Comparison of ENCODE assay signal across 9 mouse cellular contexts in genomic region chr11:115257775-115258510, GRCm38 (mm10). TPM values are rescaled to one million over a fixed set of nuclear protein-coding genes. Genes with fewer than 3 reads are reported as not detected.
A peak's percentile ranks its signal among the peaks of the same experiment; 100 is the strongest.
DNase-seq lines count a peak whose midpoint lies in the region; ATAC-seq and TF ChIP-seq lines count a peak whose summit lies in the region.
"Had no signal": no experiment of that assay in that cellular context is flagged by ENCODE, and none has a peak within 500 bp of the region (broad histone marks: within the 10 kb centered on the region; RNA-seq: fewer than 3 reads in every experiment).

No protein-coding gene starts in this region.

- no peak for TF ChIP-seq POLR2A in MEL (IDR thresholded peaks at IDR 0.05; ENCODE audit: control insufficient read depth in 1 of 2, insufficient read depth in 1 of 2, low read depth in 1 of 2, low read length in 2 of 2, poor library complexity in 1 of 2)

- TF ChIP-seq EP300 in MEL (IDR thresholded peaks at IDR 0.05; ENCODE audit: low read depth in 1 of 2, low read length in 2 of 2) = no peak

- H3K9me3 ChIP-seq in MEL (replicated peaks; ENCODE audit: insufficient read depth, low read length) = no peaks in the 10 kb centered on the region
- no peaks in the 10 kb centered on the region for H3K9me3 ChIP-seq in hindbrain, embryonic 14.5 days (ENCODE audit: control insufficient read depth, low read length)
- no peaks in the 10 kb centered on the region for H3K9me3 ChIP-seq in liver, embryonic 13.5 days (replicated peaks)
- H3K9me3 ChIP-seq: liver, embryonic 15.5 days had no signal

- intact Hi-C loops in left cerebral cortex, adult 2 months (cut with DNase I) = no loop called here
- intact Hi-C loops in left cerebral cortex, postnatal 4 days (cut with DNase I) = no loop called here

- TF ChIP-seq RAD21 in MEL (IDR thresholded peaks at IDR 0.05; ENCODE audit: low read depth, low read length) = no peak

- H3K4me2 ChIP-seq in hindbrain, embryonic 14.5 days (replicated peaks) = peak overlapping the region; percentile 33
- peak overlapping the region; percentile 30; the same call in 1 of the 2 replicates for H3K4me2 ChIP-seq in liver, embryonic 13.5 days
- H3K4me2 ChIP-seq: liver, embryonic 15.5 days had no signal

- peaks cover 0 to 9% of the 10 kb centered on the region in 2 experiments for H3K27me3 ChIP-seq in MEL (ENCODE audit: control insufficient read depth in 1 of 2, insufficient read depth in 2 of 2, low read length in 2 of 2)
- peaks cover 75% of the 10 kb centered on the region for H3K27me3 ChIP-seq in hindbrain, embryonic 14.5 days (ENCODE audit: control insufficient read depth, insufficient read depth, low read length)
- H3K27me3 ChIP-seq in liver, embryonic 13.5 days = peaks cover 96% of the 10 kb centered on the region

- no peaks in the 10 kb centered on the region for H3K4me1 ChIP-seq in MEL (ENCODE audit: control insufficient read depth in 1 of 2, insufficient read depth in 2 of 2, low read length in 2 of 2)
- peaks cover 4% of the 10 kb centered on the region; the same call in 1 of the 2 replicates for H3K4me1 ChIP-seq in hindbrain, embryonic 14.5 days (replicated peaks; ENCODE audit: control insufficient read depth, insufficient read depth, low read length)
- peaks cover 6% of the 10 kb centered on the region for H3K4me1 ChIP-seq in liver, embryonic 13.5 days (replicated peaks)

- DNase-seq in CD4-positive helper T cell, adult 2 months (ENCODE audit: low read depth, low spot score) = peak; percentile 53
- DNase-seq in MEL (ENCODE audit: low read depth, low spot score) = no peak
- DNase-seq in hindbrain, embryonic 14.5 days (ENCODE audit: low spot score) = no peak
- DNase-seq in liver, embryonic 13.5 days = no peak
- no peak for DNase-seq in ovary, postnatal 10 days (ENCODE audit: low spot score)
- no peak for DNase-seq in lung, postnatal 4 days
- no peak for DNase-seq in left cerebral cortex, adult 2 months (ENCODE audit: extremely low spot score in 1 of 2, low spot score in 2 of 2)
- no peak for DNase-seq in left cerebral cortex, postnatal 4 days

- H3K9ac ChIP-seq in MEL (ENCODE audit: control insufficient read depth, low read depth, low read length, poor library complexity, severe bottlenecking) = no peak overlapping the region
- no peak overlapping the region for H3K9ac ChIP-seq in hindbrain, embryonic 14.5 days
- H3K9ac ChIP-seq in liver, embryonic 13.5 days = no peak overlapping the region
- H3K9ac ChIP-seq: liver, embryonic 15.5 days had no signal

- no peak overlapping the region for H3K27ac ChIP-seq in MEL (ENCODE audit: control insufficient read depth, low read depth, low read length)
- H3K27ac ChIP-seq in hindbrain, embryonic 14.5 days = no peak overlapping the region
- no peak overlapping the region for H3K27ac ChIP-seq in liver, embryonic 13.5 days
- H3K27ac ChIP-seq in left cerebral cortex, adult 2 months = no peak overlapping the region
- H3K27ac ChIP-seq: liver, embryonic 15.5 days had no signal

- no peak for TF ChIP-seq CTCF in MEL (IDR thresholded peaks at IDR 0.05 in 2 of 3, conservative IDR thresholded peaks at IDR 0.05 in 1 of 3; ENCODE audit: control insufficient read depth in 1 of 3, insufficient read depth in 1 of 3, low read depth in 2 of 3, low read length in 3 of 3, poor library complexity in 1 of 3, severe bottlenecking in 1 of 3)
- no peak for TF ChIP-seq CTCF in left cerebral cortex, adult 2 months (IDR thresholded peaks at IDR 0.05)

- no peak for ATAC-seq in hindbrain, embryonic 14.5 days (ENCODE audit: low FRiP score)
- peak; percentile 36 for ATAC-seq in liver, embryonic 13.5 days (ENCODE audit: low read depth)

- 17% methylated on average over 57 of the region's 59 CpGs for WGBS in hindbrain, embryonic 14.5 days
- WGBS in liver, embryonic 13.5 days (ENCODE audit: insufficient replicate concordance) = 14% methylated on average over 59 of the region's 59 CpGs

- no peaks in the 10 kb centered on the region for H3K79me2 ChIP-seq in MEL (ENCODE audit: control insufficient read depth, insufficient read depth, low read length, poor library complexity)

- no peaks in the 10 kb centered on the region for H3K36me3 ChIP-seq in MEL (ENCODE audit: control insufficient read depth in 1 of 2, insufficient read depth in 2 of 2, low read length in 2 of 2)
- no peaks in the 10 kb centered on the region for H3K36me3 ChIP-seq in hindbrain, embryonic 14.5 days (replicated peaks; ENCODE audit: control insufficient read depth, insufficient read depth)
- H3K36me3 ChIP-seq in liver, embryonic 13.5 days = no peaks in the 10 kb centered on the region
- H3K36me3 ChIP-seq: liver, embryonic 15.5 days had no signal

- H3K4me3 ChIP-seq in MEL (ENCODE audit: control insufficient read depth in 1 of 2, insufficient read depth in 1 of 2, low read depth in 2 of 2, low read length in 2 of 2) = no peak overlapping the region
- peak overlapping the region; percentile 18 for H3K4me3 ChIP-seq in hindbrain, embryonic 14.5 days (replicated peaks; ENCODE audit: low read length)
- H3K4me3 ChIP-seq in liver, embryonic 13.5 days (replicated peaks) = no peak overlapping the region
- H3K4me3 ChIP-seq in left cerebral cortex, adult 2 months = no peak overlapping the region
- H3K4me3 ChIP-seq: liver, embryonic 15.5 days had no signal

TF ChIP-seq in MEL, 35 proteins besides CTCF, POLR2A, EP300 and RAD21:
- TF ChIP-seq BHLHE40 (IDR thresholded peaks at IDR 0.05; ENCODE audit: borderline replicate concordance, low read depth, low read length) (no peak), SIN3A (IDR thresholded peaks at IDR 0.05; ENCODE audit: low read length) (0 out of 2 replicates have a peak, but pooled peaks have one; percentile 32), GATA1 (IDR thresholded peaks at IDR 0.05; ENCODE audit: low read depth, low read length) (no peak), MAFK (IDR thresholded peaks at IDR 0.05; ENCODE audit: borderline replicate concordance, low read depth, low read length) (no peak)

RNA-seq across cellular contexts. Expression of gene Grin2c, which starts 9.1 kb away (rescaled TPM):
- not detected in 2 replicates for total RNA-seq in MEL (2012; rRNA removed)
- not detected for polyA plus RNA-seq in MEL (2012; ENCODE audit: insufficient read depth in 1 of 2, insufficient read length in 2 of 2, low read depth in 1 of 2, low replicate concordance in 2 of 2, missing spikeins in 1 of 2)
- 0.33 and 0.35 TPM in 2 replicates for polyA plus RNA-seq in hindbrain, embryonic 14.5 days (2014; fragmentation: Nextera tagmentation; extraction: Ambion mirVana)
- 0.06 and 0.12 TPM in 2 replicates for polyA plus RNA-seq in liver, embryonic 13.5 days (2015; fragmentation: Nextera tagmentation; extraction: Ambion mirVana)
- total RNA-seq in left cerebral cortex, adult 2 months (2021) = 10 to 100 TPM; 37.4 to 40.0 TPM
- 1 to 10 TPM; 1.4 to 2.0 TPM for total RNA-seq in left cerebral cortex, postnatal 4 days (2021)

RNA-seq across cellular contexts. Expression of gene Fdxr, which starts 18.9 kb away (rescaled TPM):
- 37.2 and 37.7 TPM in 2 replicates for total RNA-seq in MEL (2012; rRNA removed)
- 10 to 100 TPM in 1 of 2 experiments, not detected in 1; 32.7 TPM for polyA plus RNA-seq in MEL (2012; ENCODE audit: insufficient read depth in 1 of 2, insufficient read length in 2 of 2, low read depth in 1 of 2, low replicate concordance in 2 of 2, missing spikeins in 1 of 2)
- 15.2 TPM in 2 replicates for polyA plus RNA-seq in hindbrain, embryonic 14.5 days (2014; fragmentation: Nextera tagmentation; extraction: Ambion mirVana)
- 16.3 and 18.2 TPM in 2 replicates for polyA plus RNA-seq in liver, embryonic 13.5 days (2015; fragmentation: Nextera tagmentation; extraction: Ambion mirVana)
- 10 to 100 TPM; 15.9 to 17.9 TPM for total RNA-seq in left cerebral cortex, adult 2 months (2021)
- total RNA-seq in left cerebral cortex, postnatal 4 days (2021) = 10 to 100 TPM; 24.4 to 25.8 TPM

RNA-seq across cellular contexts. Expression of gene Fads6, which starts 39.5 kb away (rescaled TPM):
- total RNA-seq in MEL (2012; rRNA removed) = 3.0 and 3.3 TPM in 2 replicates
- polyA plus RNA-seq in MEL (2012; ENCODE audit: insufficient read depth in 1 of 2, insufficient read length in 2 of 2, low read depth in 1 of 2, low replicate concordance in 2 of 2, missing spikeins in 1 of 2) = 1 to 10 TPM in 1 of 2 experiments, not detected in 1; 6.6 TPM
- polyA plus RNA-seq in hindbrain, embryonic 14.5 days (2014; fragmentation: Nextera tagmentation; extraction: Ambion mirVana) = 1.4 and 1.5 TPM in 2 replicates
- 2.0 and 2.2 TPM in 2 replicates for polyA plus RNA-seq in liver, embryonic 13.5 days (2015; fragmentation: Nextera tagmentation; extraction: Ambion mirVana)
- 10 to 100 TPM; 11.4 to 13.5 TPM for total RNA-seq in left cerebral cortex, adult 2 months (2021)
- total RNA-seq in left cerebral cortex, postnatal 4 days (2021) = 1 to 10 TPM; 2.9 to 4.1 TPM

RNA-seq across cellular contexts. Expression of gene Otop2, which starts 49.0 kb away (rescaled TPM):
- not detected in 2 replicates for total RNA-seq in MEL (2012; rRNA removed)
- not detected for polyA plus RNA-seq in MEL (2012; ENCODE audit: insufficient read depth in 1 of 2, insufficient read length in 2 of 2, low read depth in 1 of 2, low replicate concordance in 2 of 2, missing spikeins in 1 of 2)
- polyA plus RNA-seq in hindbrain, embryonic 14.5 days (2014; fragmentation: Nextera tagmentation; extraction: Ambion mirVana) = 0.08 and 0.14 TPM in 2 replicates
- polyA plus RNA-seq in liver, embryonic 13.5 days (2015; fragmentation: Nextera tagmentation; extraction: Ambion mirVana) = not detected in 2 replicates
- 1 to 10 TPM; 1.4 to 2.7 TPM for total RNA-seq in left cerebral cortex, adult 2 months (2021)
- not detected for total RNA-seq in left cerebral cortex, postnatal 4 days (2021)
- polyA plus RNA-seq: liver, embryonic 15.5 days had no signal

Comparison
In these comparisons a context has a peak if more than half of its experiments do, and no peak if none do; other contexts are left out.
1. RNA of gene Grin2c, which starts 9.1 kb away (total RNA-seq): 37.4 to 40.0 TPM in left cerebral cortex, adult 2 months; 1.4 to 2.0 TPM in left cerebral cortex, postnatal 4 days and not detected in MEL; every median in the first group is over 10 times any median in the second.